ENCODE assay signal across 16 mouse cellular contexts in genomic region chr19:41152462-41152861, GRCm38 (mm10). TPM values are rescaled to one million over a fixed set of nuclear protein-coding genes. Genes with fewer than 3 reads are reported as not detected.
DNase-seq lines count a peak whose midpoint lies in the region; ATAC-seq and TF ChIP-seq lines count a peak whose summit lies in the region.
"Had no signal": no experiment of that assay in that cellular context is flagged by ENCODE, and none has a peak within 500 bp of the region (broad histone marks: within the 10 kb centered on the region; RNA-seq: fewer than 3 reads in every experiment).

No protein-coding gene starts in this region.

- no peak overlapping the region for H3K9ac ChIP-seq in embryonic facial prominence, embryonic 14.5 days (ENCODE audit: low read depth, low read length)
- no peak overlapping the region for H3K9ac ChIP-seq in limb, embryonic 14.5 days (ENCODE audit: low read depth, low read length, severe bottlenecking)
- H3K9ac ChIP-seq in heart, embryonic 16.5 days (ENCODE audit: low read length), result no peak overlapping the region
- H3K9ac ChIP-seq in hindbrain, embryonic 16.5 days (ENCODE audit: low read depth, low read length), result no peak overlapping the region
- H3K9ac ChIP-seq: liver, embryonic 15.5 days had no signal

- peak; percentile 81 for DNase-seq in embryonic facial prominence, embryonic 14.5 days (ENCODE audit: low spot score)
- DNase-seq in embryonic facial prominence, embryonic 10.5 days (ENCODE audit: low spot score), result no peak
- no peak for DNase-seq in limb, embryonic 14.5 days (ENCODE audit: low spot score)
- DNase-seq in limb, embryonic 10.5 days (ENCODE audit: low spot score), result no peak
- peak; percentile 54 for DNase-seq in skeletal muscle tissue, adult 2 months (ENCODE audit: low read depth, low spot score)
- DNase-seq in embryo, embryonic 11 days, result no peak
- DNase-seq: adrenal gland, postnatal 25 days; cerebellum, postnatal 36 days; kidney, adult 11 months; right cerebral cortex, postnatal 25 days had no signal

- no peak overlapping the region for H3K27ac ChIP-seq in embryonic facial prominence, embryonic 14.5 days (replicated peaks; ENCODE audit: low read depth, low read length)
- H3K27ac ChIP-seq in embryonic facial prominence, embryonic 10.5 days (replicated peaks), result no peak overlapping the region
- no peak overlapping the region for H3K27ac ChIP-seq in limb, embryonic 14.5 days (replicated peaks; ENCODE audit: low read depth, low read length)
- no peak overlapping the region for H3K27ac ChIP-seq in limb, embryonic 10.5 days
- H3K27ac ChIP-seq in heart, embryonic 16.5 days (ENCODE audit: low read length), result no peak overlapping the region
- H3K27ac ChIP-seq in hindbrain, embryonic 16.5 days (ENCODE audit: low read depth, low read length), result no peak overlapping the region
- H3K27ac ChIP-seq: hindbrain, embryonic 10.5 days; layer of hippocampus, adult 2 months; liver, embryonic 15.5 days had no signal

- no peak overlapping the region for H3K4me3 ChIP-seq in embryonic facial prominence, embryonic 14.5 days (ENCODE audit: low read depth, low read length)
- no peak overlapping the region for H3K4me3 ChIP-seq in embryonic facial prominence, embryonic 10.5 days
- no peak overlapping the region for H3K4me3 ChIP-seq in limb, embryonic 14.5 days (replicated peaks; ENCODE audit: low read length)
- no peak overlapping the region for H3K4me3 ChIP-seq in limb, embryonic 10.5 days
- no peak overlapping the region for H3K4me3 ChIP-seq in heart, embryonic 16.5 days (ENCODE audit: low read length)
- no peak overlapping the region for H3K4me3 ChIP-seq in hindbrain, embryonic 16.5 days (ENCODE audit: low read length)
- H3K4me3 ChIP-seq: hindbrain, embryonic 10.5 days; layer of hippocampus, adult 2 months; liver, embryonic 15.5 days; megakaryocyte, embryonic 14.5 days had no signal

- H3K9me3 ChIP-seq in embryonic facial prominence, embryonic 14.5 days (ENCODE audit: control insufficient read depth, low read length), result peaks cover 9% of the 10 kb centered on the region; the same call in 1 of the 2 replicates
- peaks cover 8% of the 10 kb centered on the region for H3K9me3 ChIP-seq in embryonic facial prominence, embryonic 10.5 days
- H3K9me3 ChIP-seq in limb, embryonic 14.5 days (ENCODE audit: control insufficient read depth, low read length), result no peaks in the 10 kb centered on the region
- H3K9me3 ChIP-seq in limb, embryonic 10.5 days (replicated peaks), result no peaks in the 10 kb centered on the region
- no peaks in the 10 kb centered on the region; the same call in 1 of the 2 replicates for H3K9me3 ChIP-seq in heart, embryonic 16.5 days (replicated peaks; ENCODE audit: control insufficient read depth, low read length)
- peaks cover 2% of the 10 kb centered on the region; the same call in 1 of the 2 replicates for H3K9me3 ChIP-seq in hindbrain, embryonic 16.5 days (ENCODE audit: control insufficient read depth, low read length)
- H3K9me3 ChIP-seq: liver, embryonic 15.5 days had no signal

- TF ChIP-seq POLR2A in limb, embryonic 14.5 days (IDR thresholded peaks at IDR 0.05; ENCODE audit: borderline replicate concordance, extremely low read depth, insufficient read depth, insufficient read length), result no peak

- no peaks in the 10 kb centered on the region for H3K27me3 ChIP-seq in embryonic facial prominence, embryonic 14.5 days (replicated peaks; ENCODE audit: control insufficient read depth, insufficient read depth, low read length)
- no peaks in the 10 kb centered on the region for H3K27me3 ChIP-seq in embryonic facial prominence, embryonic 10.5 days (replicated peaks; ENCODE audit: low read depth, poor library complexity, severe bottlenecking)
- no peaks in the 10 kb centered on the region for H3K27me3 ChIP-seq in limb, embryonic 14.5 days (ENCODE audit: control insufficient read depth, insufficient read depth, low read length)
- no peaks in the 10 kb centered on the region for H3K27me3 ChIP-seq in limb, embryonic 10.5 days (ENCODE audit: low read depth, poor library complexity, severe bottlenecking)
- no peaks in the 10 kb centered on the region for H3K27me3 ChIP-seq in heart, embryonic 16.5 days (ENCODE audit: control insufficient read depth, insufficient read depth, low read length)
- no peaks in the 10 kb centered on the region for H3K27me3 ChIP-seq in hindbrain, embryonic 16.5 days (replicated peaks; ENCODE audit: control insufficient read depth, insufficient read depth, low read length)
- H3K27me3 ChIP-seq: liver, embryonic 15.5 days had no signal

- no peaks in the 10 kb centered on the region for H3K36me3 ChIP-seq in embryonic facial prominence, embryonic 14.5 days (ENCODE audit: control insufficient read depth, insufficient read depth, low read length)
- no peaks in the 10 kb centered on the region for H3K36me3 ChIP-seq in embryonic facial prominence, embryonic 10.5 days (replicated peaks)
- no peaks in the 10 kb centered on the region for H3K36me3 ChIP-seq in limb, embryonic 14.5 days (ENCODE audit: control insufficient read depth, insufficient read depth, low read length)
- no peaks in the 10 kb centered on the region for H3K36me3 ChIP-seq in limb, embryonic 10.5 days
- H3K36me3 ChIP-seq in heart, embryonic 16.5 days (ENCODE audit: control insufficient read depth, insufficient read depth), result no peaks in the 10 kb centered on the region
- H3K36me3 ChIP-seq in hindbrain, embryonic 16.5 days (ENCODE audit: control insufficient read depth, insufficient read depth, low read length), result no peaks in the 10 kb centered on the region
- H3K36me3 ChIP-seq: hindbrain, embryonic 10.5 days; liver, embryonic 15.5 days had no signal

- 55% methylated on average over 4 of the region's 4 CpGs for WGBS in embryonic facial prominence, embryonic 14.5 days
- 89% methylated on average over 4 of the region's 4 CpGs for WGBS in embryonic facial prominence, embryonic 10.5 days
- 58% methylated on average over 4 of the region's 4 CpGs for WGBS in limb, embryonic 14.5 days
- WGBS in limb, embryonic 10.5 days, result 92% methylated on average over 4 of the region's 4 CpGs
- WGBS in heart, embryonic 16.5 days, result 57% methylated on average over 4 of the region's 4 CpGs
- WGBS in hindbrain, embryonic 16.5 days, result 79% methylated on average over 4 of the region's 4 CpGs

- peaks cover 23% of the 10 kb centered on the region for H3K4me1 ChIP-seq in embryonic facial prominence, embryonic 14.5 days (ENCODE audit: control insufficient read depth, insufficient read depth, low read length)
- peaks cover 5% of the 10 kb centered on the region; the same call in 1 of the 2 replicates for H3K4me1 ChIP-seq in embryonic facial prominence, embryonic 10.5 days
- peaks cover 10% of the 10 kb centered on the region for H3K4me1 ChIP-seq in limb, embryonic 14.5 days (ENCODE audit: control insufficient read depth, insufficient read depth, low read length)
- peaks cover 8% of the 10 kb centered on the region for H3K4me1 ChIP-seq in limb, embryonic 10.5 days
- H3K4me1 ChIP-seq in heart, embryonic 16.5 days (ENCODE audit: control insufficient read depth, insufficient read depth, low read length), result no peaks in the 10 kb centered on the region
- no peaks in the 10 kb centered on the region for H3K4me1 ChIP-seq in hindbrain, embryonic 16.5 days (ENCODE audit: control insufficient read depth, insufficient read depth, low read depth, low read length)
- H3K4me1 ChIP-seq: hindbrain, embryonic 10.5 days; liver, embryonic 15.5 days; megakaryocyte, embryonic 14.5 days had no signal

- no peak overlapping the region for H3K4me2 ChIP-seq in embryonic facial prominence, embryonic 14.5 days (ENCODE audit: low read depth, low read length)
- H3K4me2 ChIP-seq in limb, embryonic 14.5 days (replicated peaks; ENCODE audit: low read depth, low read length, severe bottlenecking), result no peak overlapping the region
- no peak overlapping the region for H3K4me2 ChIP-seq in heart, embryonic 16.5 days (ENCODE audit: low read depth, low read length)
- H3K4me2 ChIP-seq in hindbrain, embryonic 16.5 days (ENCODE audit: low read length), result no peak overlapping the region
- H3K4me2 ChIP-seq: liver, embryonic 15.5 days had no signal

- peak; percentile 74; the same call in 1 of the 2 replicates for ATAC-seq in embryonic facial prominence, embryonic 14.5 days (ENCODE audit: low read depth)
- peak; percentile 55; the same call in 1 of the 2 replicates for ATAC-seq in limb, embryonic 14.5 days (ENCODE audit: low FRiP score, low read depth)
- peak; percentile 52; the same call in 1 of the 2 replicates for ATAC-seq in heart, embryonic 16.5 days (replicated peaks; ENCODE audit: extremely low read depth, insufficient read depth, low FRiP score)
- ATAC-seq in hindbrain, embryonic 16.5 days, result no peak

RNA-seq across cellular contexts. Expression of gene Tll2, which starts 54.2 kb away (rescaled TPM):
- 0.82 and 1.2 TPM in 2 replicates for polyA plus RNA-seq in embryonic facial prominence, embryonic 14.5 days (2014; fragmentation: Nextera tagmentation; extraction: Ambion mirVana)
- polyA plus RNA-seq in embryonic facial prominence, embryonic 10.5 days (2016; fragmentation: Nextera tagmentation; extraction: Ambion mirVana), result 0.10 and 0.26 TPM in 2 replicates
- 1.7 and 1.9 TPM in 2 replicates for polyA plus RNA-seq in limb, embryonic 14.5 days (2012; rRNA removed)
- 0.61 and 1.0 TPM in 2 replicates for polyA plus RNA-seq in limb, embryonic 14.5 days (2014; fragmentation: Nextera tagmentation; extraction: Ambion mirVana)
- polyA plus RNA-seq in limb, embryonic 10.5 days (2016; fragmentation: Nextera tagmentation; extraction: Ambion mirVana), result 0.03 TPM in 1 of 2 replicates, not detected in the other
- 0.12 and 0.20 TPM in 2 replicates for polyA plus RNA-seq in heart, embryonic 16.5 days (2015; fragmentation: Nextera tagmentation; extraction: Ambion mirVana)
- 0.91 and 1.1 TPM in 2 replicates for polyA plus RNA-seq in hindbrain, embryonic 16.5 days (2015; fragmentation: Nextera tagmentation; extraction: Ambion mirVana)
- polyA plus RNA-seq: liver, embryonic 15.5 days had no signal

Comparison
In these comparisons a context has a peak if more than half of its experiments do, and no peak if none do; other contexts are left out.
1. DNase-seq: peak in embryonic facial prominence, embryonic 14.5 days (single experiment) and skeletal muscle tissue, adult 2 months (single experiment); none in embryonic facial prominence, embryonic 10.5 days (single experiment), limb, embryonic 14.5 days (single experiment), limb, embryonic 10.5 days (single experiment) and embryo, embryonic 11 days (single experiment).